Mouse (Mus musculus): ENCODE measurements around the gene Cnga4. TPM values are rescaled to one million over a fixed set of nuclear protein-coding genes. Genes with fewer than 3 reads are reported as not detected.
A peak's percentile ranks its signal among the peaks of the same experiment; 100 is the strongest.

The Cnga4 gene
- polyA plus RNA-seq, 1 experiment from 2014 or later = not detected

DNA sequence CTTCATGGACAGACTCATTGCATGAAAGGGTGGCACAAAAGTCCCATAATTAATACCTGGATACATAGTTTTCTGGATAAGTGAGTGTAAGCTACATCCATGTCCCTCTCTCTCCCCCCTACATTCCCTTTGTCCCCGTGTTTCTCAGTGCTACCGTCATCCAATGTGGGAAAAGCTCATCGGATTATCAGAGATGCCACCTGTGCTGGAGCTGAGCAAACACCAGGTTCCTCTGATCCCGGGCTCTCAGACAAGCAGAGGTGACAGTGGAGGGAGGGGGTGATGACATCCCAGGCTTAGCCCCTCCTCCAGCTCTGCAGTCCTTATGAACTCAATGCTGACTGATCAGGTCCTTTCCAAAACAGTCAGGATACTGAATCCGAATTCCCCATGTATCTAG lies 20.0 kb downstream of the Cnga4 start:
- no peak overlapping the region for H3K4me2 ChIP-seq (ENCODE audit: low read depth)
- peaks cover 24% of the 10 kb centered on the region for H3K27me3 ChIP-seq (ENCODE audit: control insufficient read depth, insufficient read depth, low read length)
- H3K36me3 ChIP-seq (ENCODE audit: control insufficient read depth, insufficient read depth, low read length) = no peaks in the 10 kb centered on the region
- ATAC-seq (ENCODE audit: insufficient read depth, low FRiP score, low TSS enrichment) = no peak
- H3K4me3 ChIP-seq (ENCODE audit: low read depth, low read length) = no peak overlapping the region
- H3K27ac ChIP-seq (ENCODE audit: low read depth, low read length) = no peak overlapping the region
- WGBS = 34% methylated on average over 5 of the region's 5 CpGs
- no peaks in the 10 kb centered on the region for H3K9me3 ChIP-seq (ENCODE audit: control insufficient read depth, low read length)
- no peak for DNase-seq (ENCODE audit: low spot score)
- H3K4me1 ChIP-seq (ENCODE audit: control insufficient read depth, insufficient read depth, low read length) = no peaks in the 10 kb centered on the region
- H3K9ac ChIP-seq (ENCODE audit: low read length) = no peak overlapping the region

DNA sequence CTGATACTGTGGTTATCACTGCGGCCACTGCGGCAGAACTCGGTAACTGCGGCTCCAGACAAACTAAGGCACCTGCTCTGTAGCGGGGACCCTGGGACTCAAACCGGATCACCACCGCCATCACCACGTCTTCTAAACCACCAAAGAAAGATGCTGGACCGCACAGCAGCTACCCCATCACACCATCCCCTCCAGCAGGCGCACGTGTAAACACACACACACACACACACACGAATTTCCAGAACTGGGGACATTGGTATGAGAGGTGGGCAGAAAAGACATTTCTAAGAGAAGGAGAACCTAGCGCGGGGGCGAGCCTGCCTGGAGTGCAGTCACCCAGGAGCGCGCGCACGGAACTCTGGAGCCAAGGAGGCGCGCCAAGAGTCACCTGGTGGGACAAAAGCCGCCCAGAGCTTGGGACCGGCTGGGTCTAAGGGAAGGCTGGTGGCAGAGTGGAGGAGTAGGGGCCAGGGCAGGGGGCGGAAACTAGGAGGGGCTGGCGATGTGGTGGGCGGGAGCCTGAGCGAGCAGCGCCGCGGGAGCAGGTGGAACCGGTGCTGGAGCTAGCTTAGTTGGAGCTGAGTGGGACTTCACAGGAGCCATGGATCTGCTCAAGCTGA lies 21.2 kb downstream of the Cnga4 start, which contains the start of gene Cckbr:
Cckbr (plus strand) TSS at position 308 of the 620 bp plus-strand sequence.
- Histone ChIP-seq H3K4me1 (ENCODE audit: control insufficient read depth, insufficient read depth, low read length) (no peaks in the 10 kb centered on the region), H3K9me3 (ENCODE audit: control insufficient read depth, low read length) (no peaks in the 10 kb centered on the region), H3K27ac (ENCODE audit: low read depth, low read length) (no peak within 1 kb of the TSS), H3K9ac (ENCODE audit: low read length) (peak within 1 kb of the TSS; percentile 20; the same call in 1 of the 2 replicates), H3K4me2 (ENCODE audit: low read depth) (peak within 1 kb of the TSS; percentile 73), H3K27me3 (ENCODE audit: control insufficient read depth, insufficient read depth, low read length) (peaks cover 24% of the 10 kb centered on the region), H3K4me3 (ENCODE audit: low read depth, low read length) (peak within 1 kb of the TSS; percentile 39), H3K36me3 (ENCODE audit: control insufficient read depth, insufficient read depth, low read length) (no peaks in the 10 kb centered on the region)
- DNase-seq (ENCODE audit: low spot score) (peak; percentile 35), ATAC-seq (ENCODE audit: insufficient read depth, low FRiP score, low TSS enrichment) (peak; percentile 86)
- under 1% methylated on average over 31 of the region's 31 CpGs for WGBS

- H3K9ac ChIP-seq (ENCODE audit: low read length) = peak overlapping the region; percentile 20; the same call in 1 of the 2 replicates
- ATAC-seq (ENCODE audit: insufficient read depth, low FRiP score, low TSS enrichment) (no peak; the same call in 1 of the 2 replicates), DNase-seq (ENCODE audit: low spot score) (no peak)
- no peaks in the 10 kb centered on the region for H3K36me3 ChIP-seq (ENCODE audit: control insufficient read depth, insufficient read depth, low read length)
- no peak overlapping the region for H3K27ac ChIP-seq (ENCODE audit: low read depth, low read length)
- H3K9me3 ChIP-seq (ENCODE audit: control insufficient read depth, low read length) = no peaks in the 10 kb centered on the region
- WGBS = 5% methylated on average over 11 of the region's 11 CpGs
- peak overlapping the region; percentile 73 for H3K4me2 ChIP-seq (ENCODE audit: low read depth)
- peak overlapping the region; percentile 39 for H3K4me3 ChIP-seq (ENCODE audit: low read depth, low read length)
- H3K4me1 ChIP-seq (ENCODE audit: control insufficient read depth, insufficient read depth, low read length) = no peaks in the 10 kb centered on the region
- H3K27me3 ChIP-seq (ENCODE audit: control insufficient read depth, insufficient read depth, low read length) = peaks cover 24% of the 10 kb centered on the region
These were observed 21.7 kb downstream of the Cnga4 start for GRCm38 (mm10) chr7:105426051-105426450.

- no peaks in the 10 kb centered on the region for H3K27me3 ChIP-seq (ENCODE audit: control insufficient read depth, insufficient read depth, low read length)
- no peak overlapping the region for H3K27ac ChIP-seq (ENCODE audit: low read depth, low read length)
- no peak overlapping the region for H3K4me2 ChIP-seq (ENCODE audit: low read depth)
- H3K36me3 ChIP-seq (ENCODE audit: control insufficient read depth, insufficient read depth, low read length) = no peaks in the 10 kb centered on the region
- no peak for DNase-seq (ENCODE audit: low spot score)
- no peak overlapping the region for H3K9ac ChIP-seq (ENCODE audit: low read length)
- no peak for ATAC-seq (ENCODE audit: insufficient read depth, low FRiP score, low TSS enrichment)
- no peaks in the 10 kb centered on the region for H3K9me3 ChIP-seq (ENCODE audit: control insufficient read depth, low read length)
- no peaks in the 10 kb centered on the region for H3K4me1 ChIP-seq (ENCODE audit: control insufficient read depth, insufficient read depth, low read length)
- WGBS = 58% methylated on average over 1 of the region's 1 CpGs
- H3K4me3 ChIP-seq (ENCODE audit: low read depth, low read length) = no peak overlapping the region
These were observed 27.7 kb downstream of the Cnga4 start for GRCm38 (mm10) chr7:105432058-105432457.

DNA sequence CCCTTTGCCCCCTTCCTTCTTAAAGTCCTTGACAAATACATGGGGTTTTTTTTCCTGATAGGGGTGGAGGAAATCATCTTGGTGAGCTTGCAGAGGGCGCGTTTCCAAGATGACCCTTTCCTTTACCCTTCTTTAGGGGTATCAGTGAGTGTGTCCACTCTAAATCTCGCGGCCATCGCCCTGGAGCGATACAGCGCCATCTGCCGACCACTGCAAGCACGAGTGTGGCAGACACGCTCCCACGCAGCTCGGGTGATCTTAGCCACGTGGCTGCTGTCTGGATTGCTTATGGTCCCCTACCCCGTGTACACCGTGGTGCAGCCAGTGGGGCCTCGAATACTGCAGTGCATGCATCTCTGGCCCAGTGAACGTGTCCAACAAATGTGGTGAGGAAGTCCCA lies 29.5 kb downstream of the Cnga4 start:
- no peak for ATAC-seq (ENCODE audit: insufficient read depth, low FRiP score, low TSS enrichment)
- 79% methylated on average over 17 of the region's 17 CpGs for WGBS

DNA sequence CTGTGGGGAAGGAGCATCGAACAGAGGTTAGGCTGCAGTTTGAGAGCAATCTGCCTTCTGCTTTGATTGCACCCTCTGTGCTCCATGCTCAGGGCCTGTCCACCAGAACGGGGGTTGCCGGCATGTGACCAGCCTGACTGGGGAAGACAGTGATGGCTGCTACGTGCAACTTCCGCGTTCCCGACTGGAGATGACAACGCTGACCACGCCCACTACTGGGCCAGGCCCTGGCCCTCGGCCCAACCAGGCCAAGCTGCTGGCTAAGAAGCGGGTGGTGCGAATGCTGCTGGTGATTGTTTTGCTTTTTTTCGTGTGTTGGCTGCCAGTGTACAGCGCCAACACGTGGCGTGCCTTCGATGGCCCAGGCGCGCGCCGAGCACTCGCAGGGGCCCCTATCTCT lies 30.4 kb downstream of the Cnga4 start:
- Histone ChIP-seq H3K4me2 (ENCODE audit: low read depth) (no peak overlapping the region), H3K27me3 (ENCODE audit: control insufficient read depth, insufficient read depth, low read length) (no peaks in the 10 kb centered on the region), H3K4me1 (ENCODE audit: control insufficient read depth, insufficient read depth, low read length) (no peaks in the 10 kb centered on the region), H3K9ac (ENCODE audit: low read length) (no peak overlapping the region), H3K36me3 (ENCODE audit: control insufficient read depth, insufficient read depth, low read length) (no peaks in the 10 kb centered on the region), H3K9me3 (ENCODE audit: control insufficient read depth, low read length) (no peaks in the 10 kb centered on the region), H3K27ac (ENCODE audit: low read depth, low read length) (no peak overlapping the region), H3K4me3 (ENCODE audit: low read depth, low read length) (no peak overlapping the region)
- WGBS = 80% methylated on average over 22 of the region's 22 CpGs
- DNase-seq (ENCODE audit: low spot score) (no peak), ATAC-seq (ENCODE audit: insufficient read depth, low FRiP score, low TSS enrichment) (no peak)

More for the DNA sequence above, 29.5 kb downstream of the Cnga4 start:
- Histone ChIP-seq H3K4me1 (ENCODE audit: control insufficient read depth, insufficient read depth, low read length) (no peaks in the 10 kb centered on the region), H3K9me3 (ENCODE audit: control insufficient read depth, low read length) (no peaks in the 10 kb centered on the region), H3K27me3 (ENCODE audit: control insufficient read depth, insufficient read depth, low read length) (no peaks in the 10 kb centered on the region), H3K9ac (ENCODE audit: low read length) (no peak overlapping the region), H3K4me2 (ENCODE audit: low read depth) (no peak overlapping the region), H3K27ac (ENCODE audit: low read depth, low read length) (no peak overlapping the region), H3K36me3 (ENCODE audit: control insufficient read depth, insufficient read depth, low read length) (no peaks in the 10 kb centered on the region), H3K4me3 (ENCODE audit: low read depth, low read length) (no peak overlapping the region)
- no peak for DNase-seq (ENCODE audit: low spot score)

GRCm38 (mm10) chr7:105437979-105438772 lies 33.8 kb downstream of the Cnga4 start:
- Histone ChIP-seq H3K4me2 (ENCODE audit: low read depth) (no peak overlapping the region), H3K36me3 (ENCODE audit: control insufficient read depth, insufficient read depth, low read length) (no peaks in the 10 kb centered on the region)
- no peak for ATAC-seq (ENCODE audit: insufficient read depth, low FRiP score, low TSS enrichment)

DNA sequence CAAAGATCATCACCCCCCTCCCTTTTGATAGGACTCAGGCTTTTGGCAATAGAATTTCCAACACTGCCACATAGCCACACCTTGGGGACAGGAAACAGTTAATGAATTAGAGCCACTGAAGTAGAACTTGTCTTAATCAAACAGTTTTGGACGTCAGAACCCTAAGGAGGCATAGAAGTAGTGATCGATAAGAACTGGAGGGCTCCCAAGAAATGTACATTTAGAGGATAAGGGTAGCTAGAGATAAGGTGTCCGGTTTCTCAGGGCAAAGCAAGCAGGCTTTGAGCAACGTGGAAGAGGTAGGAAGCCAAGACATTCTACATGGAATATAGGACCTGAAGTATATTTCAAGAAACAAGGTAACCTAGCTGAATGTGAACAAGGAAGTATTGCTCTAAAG lies 37.1 kb downstream of the Cnga4 start:
- WGBS = 75% methylated on average over 4 of the region's 4 CpGs
- H3K27ac ChIP-seq (ENCODE audit: low read depth, low read length) = no peak overlapping the region
- no peak for DNase-seq (ENCODE audit: low spot score)
- H3K27me3 ChIP-seq (ENCODE audit: control insufficient read depth, insufficient read depth, low read length) = no peaks in the 10 kb centered on the region
- H3K4me1 ChIP-seq (ENCODE audit: control insufficient read depth, insufficient read depth, low read length) = no peaks in the 10 kb centered on the region
- no peaks in the 10 kb centered on the region for H3K9me3 ChIP-seq (ENCODE audit: control insufficient read depth, low read length)
- ATAC-seq (ENCODE audit: insufficient read depth, low FRiP score, low TSS enrichment) = no peak
- no peak overlapping the region for H3K4me2 ChIP-seq (ENCODE audit: low read depth)
- H3K36me3 ChIP-seq (ENCODE audit: control insufficient read depth, insufficient read depth, low read length) = no peaks in the 10 kb centered on the region
- no peak overlapping the region for H3K4me3 ChIP-seq (ENCODE audit: low read depth, low read length)
- no peak overlapping the region for H3K9ac ChIP-seq (ENCODE audit: low read length)

More at GRCm38 (mm10) chr7:105437979-105438772, 33.8 kb downstream of the Cnga4 start:
- no peaks in the 10 kb centered on the region for H3K9me3 ChIP-seq (ENCODE audit: control insufficient read depth, low read length)
- H3K9ac ChIP-seq (ENCODE audit: low read length) = no peak overlapping the region
- no peak for DNase-seq (ENCODE audit: low spot score)
- H3K4me1 ChIP-seq (ENCODE audit: control insufficient read depth, insufficient read depth, low read length) = no peaks in the 10 kb centered on the region
- no peaks in the 10 kb centered on the region for H3K27me3 ChIP-seq (ENCODE audit: control insufficient read depth, insufficient read depth, low read length)
- 85% methylated on average over 7 of the region's 7 CpGs for WGBS
- H3K27ac ChIP-seq (ENCODE audit: low read depth, low read length) = no peak overlapping the region
- H3K4me3 ChIP-seq (ENCODE audit: low read depth, low read length) = no peak overlapping the region

DNA sequence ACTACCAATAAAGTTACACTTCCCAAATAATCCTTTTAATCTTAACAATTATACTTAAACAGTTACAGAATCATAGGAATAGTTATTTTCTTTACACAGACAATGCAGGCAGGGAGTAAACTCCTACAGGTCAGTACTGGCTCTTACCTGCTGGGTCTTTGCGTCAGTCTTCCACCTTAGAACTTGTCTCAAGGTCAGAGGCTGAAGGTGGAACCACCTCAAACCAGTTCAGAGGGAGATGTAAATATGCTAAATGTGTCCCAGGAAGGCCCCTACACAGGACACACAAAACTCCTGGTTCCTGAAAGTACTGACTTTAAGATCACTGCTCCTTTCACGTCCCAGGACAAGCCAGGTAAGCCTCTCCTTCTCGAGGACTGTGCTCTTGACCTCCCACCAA lies 40.7 kb downstream of the Cnga4 start:
- Histone ChIP-seq H3K4me3 (ENCODE audit: low read depth, low read length) (no peak overlapping the region), H3K4me1 (ENCODE audit: control insufficient read depth, insufficient read depth, low read length) (no peaks in the 10 kb centered on the region), H3K27me3 (ENCODE audit: control insufficient read depth, insufficient read depth, low read length) (no peaks in the 10 kb centered on the region), H3K9ac (ENCODE audit: low read length) (no peak overlapping the region), H3K9me3 (ENCODE audit: control insufficient read depth, low read length) (no peaks in the 10 kb centered on the region), H3K27ac (ENCODE audit: low read depth, low read length) (no peak overlapping the region), H3K4me2 (ENCODE audit: low read depth) (no peak overlapping the region), H3K36me3 (ENCODE audit: control insufficient read depth, insufficient read depth, low read length) (no peaks in the 10 kb centered on the region)
- WGBS = 82% methylated on average over 3 of the region's 3 CpGs
- ATAC-seq (ENCODE audit: insufficient read depth, low FRiP score, low TSS enrichment) (no peak), DNase-seq (ENCODE audit: low spot score) (no peak)
